11 mouse cellular contexts compared by ENCODE assay signal in the genomic region with DNA sequence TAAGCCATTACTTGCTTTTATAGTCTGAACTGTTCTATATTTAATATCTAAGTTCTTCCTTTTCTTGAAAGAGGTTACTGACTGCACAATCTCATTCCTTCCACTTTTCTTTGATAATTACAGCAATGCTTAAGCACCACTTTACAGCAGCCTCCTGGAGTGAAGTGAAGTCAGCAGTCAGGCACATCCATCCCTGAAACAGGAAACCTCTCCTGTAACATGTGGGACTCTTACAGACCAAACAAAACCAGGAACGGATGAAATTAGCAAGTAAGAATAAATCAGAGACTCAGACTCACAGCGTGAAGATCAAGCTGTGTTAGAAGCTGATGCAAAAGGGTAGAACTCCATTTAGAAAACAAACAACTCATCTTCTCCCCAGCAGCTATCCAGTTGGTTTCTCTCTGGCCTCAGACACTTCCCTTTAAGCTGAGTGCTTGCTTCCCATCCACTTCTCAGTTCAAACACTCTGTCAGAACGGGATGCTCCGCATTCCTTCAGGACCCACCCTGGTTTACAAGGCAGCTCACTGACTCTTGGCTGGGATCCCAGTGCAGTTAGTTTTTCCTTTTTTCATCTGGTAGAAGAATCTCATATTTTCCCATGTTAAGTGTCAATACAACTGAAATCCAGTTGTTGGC. TPM values are rescaled to one million over a fixed set of nuclear protein-coding genes. Genes with fewer than 3 reads are reported as not detected.
A peak's percentile ranks its signal among the peaks of the same experiment; 100 is the strongest.
DNase-seq lines count a peak whose midpoint lies in the region; ATAC-seq and TF ChIP-seq lines count a peak whose summit lies in the region.
"Had no signal": no experiment of that assay in that cellular context is flagged by ENCODE, and none has a peak within 500 bp of the region (broad histone marks: within the 10 kb centered on the region; RNA-seq: fewer than 3 reads in every experiment).

No protein-coding gene starts in this region.

- TF ChIP-seq CTCF in forebrain, postnatal 0 days (IDR thresholded peaks at IDR 0.05; ENCODE audit: low read depth) = no peak

- H3K4me2 ChIP-seq in forebrain, postnatal 0 days (ENCODE audit: low read depth) = no peak overlapping the region
- H3K4me2 ChIP-seq in forebrain, embryonic 13.5 days = no peak overlapping the region

- no peak overlapping the region for H3K9ac ChIP-seq in forebrain, postnatal 0 days
- H3K9ac ChIP-seq in forebrain, embryonic 13.5 days = no peak overlapping the region

- no peaks in the 10 kb centered on the region for H3K27me3 ChIP-seq in forebrain, postnatal 0 days (ENCODE audit: insufficient read depth, low read length)
- no peaks in the 10 kb centered on the region for H3K27me3 ChIP-seq in forebrain, embryonic 13.5 days

- no peaks in the 10 kb centered on the region for H3K4me1 ChIP-seq in forebrain, postnatal 0 days (ENCODE audit: insufficient read depth)
- H3K4me1 ChIP-seq in forebrain, embryonic 13.5 days = no peaks in the 10 kb centered on the region

- H3K9me3 ChIP-seq in forebrain, postnatal 0 days (ENCODE audit: low read length) = no peaks in the 10 kb centered on the region
- H3K9me3 ChIP-seq in forebrain, embryonic 13.5 days (replicated peaks) = no peaks in the 10 kb centered on the region

- ATAC-seq in forebrain, postnatal 0 days = 0 out of 2 replicates have a peak, but pooled peaks have one; percentile 43
- no peak for ATAC-seq in forebrain, embryonic 13.5 days
- ATAC-seq in cerebellum, adult (ENCODE audit: insufficient number of reproducible peaks, low FRiP score, low TSS enrichment) = no peak

- no peak for DNase-seq in forebrain, postnatal 0 days
- DNase-seq in urinary bladder, postnatal 14 days (ENCODE audit: low spot score) = peak; percentile 73
- DNase-seq in urinary bladder, adult 2 months (ENCODE audit: low spot score) = no peak
- peak; percentile 29 to 67 for DNase-seq in lung, adult 18-20 months
- DNase-seq in yolk sac, embryonic 10.5 days (ENCODE audit: low spot score) = peak; percentile 31
- DNase-seq in cerebellum, adult 9-11 months = no peak
- DNase-seq: B cell, adult 2 months; gastrocnemius, postnatal 25 days had no signal

- H3K4me3 ChIP-seq in forebrain, postnatal 0 days (ENCODE audit: low read depth, low read length) = no peak overlapping the region
- H3K4me3 ChIP-seq in forebrain, embryonic 13.5 days = no peak overlapping the region

- no peak overlapping the region for H3K27ac ChIP-seq in forebrain, postnatal 0 days (ENCODE audit: low read depth, low read length)
- no peak overlapping the region for H3K27ac ChIP-seq in forebrain, embryonic 13.5 days
- H3K27ac ChIP-seq: macrophage had no signal

- WGBS in forebrain, postnatal 0 days = 60% methylated on average over 4 of the region's 4 CpGs
- 75% methylated on average over 4 of the region's 4 CpGs for WGBS in forebrain, embryonic 13.5 days

- no peaks in the 10 kb centered on the region; the same call in 1 of the 2 replicates for H3K36me3 ChIP-seq in forebrain, postnatal 0 days (ENCODE audit: insufficient read depth)
- H3K36me3 ChIP-seq in forebrain, embryonic 13.5 days (ENCODE audit: poor library complexity, severe bottlenecking) = peaks cover 22% of the 10 kb centered on the region; the same call in 1 of the 2 replicates

RNA-seq across cellular contexts. Expression of a gene that starts 33.9 kb away (rescaled TPM):
- total RNA-seq in forebrain, postnatal 0 days (2014; rRNA removed) = 6.8 and 9.0 TPM in 2 replicates
- 9.0 and 14.3 TPM in 2 replicates for polyA plus RNA-seq in forebrain, postnatal 0 days (2015; fragmentation: Nextera tagmentation; extraction: Ambion mirVana)
- 3.8 and 5.7 TPM in 2 replicates for polyA plus RNA-seq in forebrain, embryonic 13.5 days (2015; fragmentation: Nextera tagmentation; extraction: Ambion mirVana)
- 5.1 and 5.7 TPM in 2 replicates for polyA plus RNA-seq in urinary bladder, adult 2 months (2012; rRNA removed)
- polyA plus RNA-seq: macrophage had no signal

Comparison
In these comparisons a context has a peak if more than half of its experiments do, and no peak if none do; other contexts are left out.
1. DNase-seq: peak in urinary bladder, postnatal 14 days (single experiment), lung, adult 18-20 months (2 of 2) and yolk sac, embryonic 10.5 days (single experiment); none in forebrain, postnatal 0 days (single experiment), urinary bladder, adult 2 months (single experiment) and cerebellum, adult 9-11 months (single experiment).